Mouse (Mus musculus) gastrocnemius, postnatal 25 days (tissue): ENCODE results near the gene Ppil6. TPM values are rescaled to one million over a fixed set of nuclear protein-coding genes. Genes with fewer than 3 reads are reported as not detected.

ENCODE experiments used
- total RNA-seq, 2 experiments: library from RNA; stranded (reverse); gene quantifications; 1 replicate in 1 of 2; 2 replicates in 1 of 2; pipeline ENCODE4 v1.2.3; 2021

Ppil6 gene
- total RNA-seq, 2 experiments from 2014 or later: not detected

Other genes starting within 250 kb of the Ppil6 start
- gene Fig4, start 187.2 kb upstream of the Ppil6 start, total RNA-seq: 1 to 10 TPM; 4.9 to 5.8 TPM
- not detected for gene Ak9, start 186.5 kb upstream of the Ppil6 start, total RNA-seq
- 1 to 10 TPM; 3.5 to 3.7 TPM for gene Zbtb24, start 40.1 kb upstream of the Ppil6 start, total RNA-seq
- 1 to 10 TPM; 6.9 to 8.1 TPM for gene Mical1, start 14.1 kb upstream of the Ppil6 start, total RNA-seq
- 10 to 100 TPM in 1 of 2 experiments, 1 to 10 TPM in 1; 9.5 to 12.0 TPM for gene Smpd2, start 70 bp upstream of the Ppil6 start, total RNA-seq
- gene Cd164, start 29.0 kb downstream of the Ppil6 start, total RNA-seq: 100 to 1,000 TPM; 114 to 119 TPM
- gene Ccdc162, start 226.2 kb downstream of the Ppil6 start, total RNA-seq: under 1 TPM; 0.33 to 0.59 TPM